Mouse (Mus musculus) forebrain, embryonic 10.5 days (tissue): ENCODE measurements around the gene Zmym6. TPM values are rescaled to one million over a fixed set of nuclear protein-coding genes. Genes with fewer than 3 reads are reported as not detected.

Source experiments
- DNase-seq: peaks from one replicate; pipeline ENCODE4 v3.0.0-alpha.2; 2017; ENCODE audit warnings: low spot score; ENCODE audit errors: extremely low spot score
- H3K27ac ChIP-seq: fragments of 300-500 bp; sonication (generic); 2 replicates; pipeline ENCODE4 v1.5.1; 2016; ENCODE audit warnings: mild to moderate bottlenecking
- H3K27me3 ChIP-seq: fragments of 300-500 bp; sonication (generic); 2 replicates; pipeline ENCODE4 v1.6.1; 2016; ENCODE audit warnings: mild to moderate bottlenecking; ENCODE audit not compliant: poor library complexity, severe bottlenecking
- H3K36me3 ChIP-seq: fragments of 300-500 bp; sonication (generic); replicated peaks from 2 replicates; pipeline ENCODE4 v1.6.1; 2016; ENCODE audit warnings: mild to moderate bottlenecking, moderate library complexity
- H3K4me1 ChIP-seq: fragments of 300-500 bp; sonication (generic); 2 replicates; pipeline ENCODE4 v1.6.1; 2016
- H3K4me3 ChIP-seq: fragments of 300-500 bp; sonication (generic); 2 replicates; pipeline ENCODE4 v1.5.1; 2016; ENCODE audit warnings: mild to moderate bottlenecking, moderate library complexity
- H3K9me3 ChIP-seq: fragments of 300-500 bp; sonication (generic); 2 replicates; pipeline ENCODE4 v1.6.1; 2016; ENCODE audit warnings: mild to moderate bottlenecking, moderate library complexity
- WGBS: fragments of 180-500 bp; shearing (Covaris S2); methylation state at CpG from one replicate; pipeline ENCODE4 v1.1.7; 2016; 5-methylcytosine and 5-hydroxymethylcytosine counted together
- polyA plus RNA-seq: library from polyadenylated mRNA; unstranded; fragments of >200 nt; fragmentation: Nextera tagmentation; extraction: Ambion mirVana; gene quantifications from 2 replicates; pipeline ENCODE4 v1.2.1, GENCODE M21; 2016

Gene Zmym6
- 19.9 and 21.0 TPM in 2 replicates for polyA plus RNA-seq

DNA sequence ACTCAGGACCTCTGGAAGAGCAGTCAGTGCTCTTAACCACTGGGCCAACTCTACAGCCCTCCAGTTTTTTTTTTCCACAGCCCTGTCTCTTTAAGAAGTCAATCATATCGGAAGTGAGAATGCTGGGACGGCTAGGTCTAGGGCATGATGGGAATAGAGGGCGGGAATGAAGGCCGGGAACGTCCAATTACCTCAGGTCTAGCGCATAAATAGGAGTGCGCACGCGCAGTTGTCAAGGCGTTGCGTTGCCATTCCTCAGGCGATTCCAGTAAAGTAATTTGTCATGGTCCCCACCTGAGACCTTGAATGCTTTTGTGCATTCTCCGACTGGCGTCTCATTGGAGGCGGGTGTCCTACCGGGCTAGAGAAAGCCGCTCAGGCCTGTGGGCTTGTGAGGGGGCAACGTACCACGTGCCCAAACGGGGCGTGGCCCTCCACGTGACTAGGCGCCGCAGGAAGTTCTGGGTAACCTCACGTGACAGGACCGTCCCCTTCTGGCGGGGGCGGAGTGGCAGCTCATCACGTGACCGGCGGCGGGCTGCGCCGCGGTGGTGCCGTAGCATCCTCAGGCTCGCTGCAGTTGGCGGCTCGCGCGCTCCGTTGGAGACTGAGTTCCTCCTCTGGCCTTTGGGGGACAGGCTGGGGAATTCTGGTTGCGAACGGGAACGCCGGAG is at the start of gene Zmym6:
TSS of gene Zmym6 (plus strand) at position 509 of the 674 bp plus-strand sequence.
- no peaks in the 10 kb centered on the region for H3K27me3 ChIP-seq
- H3K4me1 ChIP-seq, result peaks cover 8% of the 10 kb centered on the region
- peak; percentile 97 for DNase-seq
- peak within 1 kb of the TSS; percentile 92 for H3K27ac ChIP-seq
- no peaks in the 10 kb centered on the region for H3K36me3 ChIP-seq
- peak within 1 kb of the TSS; percentile 69 for H3K4me3 ChIP-seq
- H3K9me3 ChIP-seq, result no peaks in the 10 kb centered on the region; the same call in 1 of the 2 replicates
- under 1% methylated on average over 46 of the region's 46 CpGs for WGBS

- Histone ChIP-seq H3K27me3 (no peaks in the 10 kb centered on the region), H3K36me3 (peaks cover 99% of the 10 kb centered on the region), H3K4me1 (no peaks in the 10 kb centered on the region), H3K27ac (no peak overlapping the region), H3K4me3 (no peak overlapping the region), H3K9me3 (no peaks in the 10 kb centered on the region)
- no peak for DNase-seq
- 93% methylated on average over 3 of the region's 3 CpGs for WGBS
These were observed 40.0 kb upstream of the Zmym6 start for GRCm38 (mm10) chr4:127037158-127037557.

- no peaks in the 10 kb centered on the region for H3K4me1 ChIP-seq
- H3K27me3 ChIP-seq, result no peaks in the 10 kb centered on the region
- DNase-seq, result no peak
- H3K9me3 ChIP-seq, result no peaks in the 10 kb centered on the region
- peaks cover 97% of the 10 kb centered on the region for H3K36me3 ChIP-seq
- no peak overlapping the region for H3K4me3 ChIP-seq
- WGBS, result 90% methylated on average over 8 of the region's 8 CpGs
- no peak overlapping the region for H3K27ac ChIP-seq
These were observed 39.0 kb upstream of the Zmym6 start for GRCm38 (mm10) chr4:127037908-127038827.

DNA sequence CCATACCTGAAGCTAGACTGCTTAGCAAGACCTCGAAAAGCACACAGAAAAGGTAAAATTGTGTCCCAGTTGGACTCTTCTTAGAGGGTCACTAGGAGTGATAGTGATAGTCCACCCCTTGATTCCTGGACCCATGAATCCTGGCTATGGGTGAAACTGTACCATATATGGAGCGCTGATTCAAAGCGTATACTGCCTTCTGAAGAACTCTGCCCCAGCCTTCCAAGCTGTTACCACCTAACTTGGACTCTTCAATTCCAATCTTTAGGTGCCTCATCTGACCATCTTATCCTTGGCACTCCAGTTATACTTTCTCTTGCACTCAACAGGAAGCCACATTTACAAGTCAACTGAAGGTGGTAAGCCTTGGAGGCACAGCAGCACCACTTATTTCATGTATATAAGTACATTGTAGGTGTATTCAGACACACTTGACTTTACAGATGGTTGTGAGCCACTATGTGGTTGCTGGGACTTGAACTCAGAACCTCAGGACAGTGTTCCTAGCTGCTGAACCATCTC is 38.3 kb upstream of the Zmym6 start:
- Histone ChIP-seq H3K27me3 (no peaks in the 10 kb centered on the region), H3K4me3 (no peak overlapping the region), H3K4me1 (no peaks in the 10 kb centered on the region), H3K27ac (no peak overlapping the region), H3K36me3 (peaks cover 97% of the 10 kb centered on the region), H3K9me3 (no peaks in the 10 kb centered on the region)
- DNase-seq, result no peak
- WGBS, result 89% methylated on average over 3 of the region's 3 CpGs

- DNase-seq, result no peak
- H3K9me3 ChIP-seq, result no peaks in the 10 kb centered on the region
- no peak overlapping the region for H3K27ac ChIP-seq
- H3K4me3 ChIP-seq, result no peak overlapping the region
- no peaks in the 10 kb centered on the region for H3K27me3 ChIP-seq
- peaks cover 97% of the 10 kb centered on the region for H3K36me3 ChIP-seq
- WGBS, result 80% methylated on average over 3 of the region's 3 CpGs
- H3K4me1 ChIP-seq, result no peaks in the 10 kb centered on the region
These were observed 37.2 kb upstream of the Zmym6 start for GRCm38 (mm10) chr4:127039871-127040483.

DNA sequence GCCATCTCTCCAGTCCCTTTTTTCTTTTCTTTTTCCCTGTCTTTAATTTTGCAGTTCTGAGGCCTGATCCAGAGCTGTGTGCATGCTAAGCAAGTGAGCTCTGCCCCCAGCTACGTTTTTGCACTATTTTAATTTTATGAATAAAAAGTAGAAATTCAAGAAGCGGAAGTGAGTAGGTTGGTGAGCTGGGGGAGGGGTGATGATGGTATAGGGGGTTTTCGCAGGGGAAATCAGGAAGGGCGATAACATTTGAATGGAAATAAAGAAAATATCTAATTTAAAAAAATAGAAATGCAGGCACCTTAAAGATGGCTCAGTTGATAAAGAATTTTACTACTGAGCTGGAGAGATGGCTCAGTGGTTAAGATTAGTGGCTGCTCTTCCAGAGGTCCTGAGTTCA is 33.6 kb upstream of the Zmym6 start:
- WGBS, result 90% methylated on average over 4 of the region's 4 CpGs
- Histone ChIP-seq H3K27ac (no peak overlapping the region), H3K36me3 (peaks cover 97% of the 10 kb centered on the region), H3K4me3 (no peak overlapping the region), H3K4me1 (no peaks in the 10 kb centered on the region), H3K27me3 (no peaks in the 10 kb centered on the region), H3K9me3 (no peaks in the 10 kb centered on the region)
- no peak for DNase-seq

DNA sequence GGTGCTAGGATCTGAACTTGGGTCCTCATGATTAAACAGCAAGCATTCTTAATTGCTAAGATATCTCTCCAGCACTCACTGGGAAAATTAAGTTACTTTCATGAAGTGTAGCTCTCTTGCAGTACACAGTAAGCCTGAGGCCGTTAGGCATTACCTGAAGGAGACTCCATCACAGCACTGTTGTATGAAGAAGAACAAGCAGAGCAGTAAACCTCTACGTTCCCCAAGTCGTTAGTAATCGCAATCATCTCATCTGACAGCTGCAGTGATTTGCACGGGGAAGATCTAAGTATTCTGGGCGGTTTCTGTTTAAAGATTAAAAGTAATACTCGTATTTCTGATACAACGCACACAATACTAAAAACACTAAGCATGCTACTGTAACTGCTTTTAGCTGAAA is 26.1 kb upstream of the Zmym6 start:
- Histone ChIP-seq H3K4me1 (no peaks in the 10 kb centered on the region), H3K9me3 (no peaks in the 10 kb centered on the region), H3K36me3 (peaks cover 97% of the 10 kb centered on the region), H3K27me3 (no peaks in the 10 kb centered on the region), H3K27ac (no peak overlapping the region), H3K4me3 (no peak overlapping the region)
- DNase-seq, result no peak
- 90% methylated on average over 8 of the region's 8 CpGs for WGBS

DNA sequence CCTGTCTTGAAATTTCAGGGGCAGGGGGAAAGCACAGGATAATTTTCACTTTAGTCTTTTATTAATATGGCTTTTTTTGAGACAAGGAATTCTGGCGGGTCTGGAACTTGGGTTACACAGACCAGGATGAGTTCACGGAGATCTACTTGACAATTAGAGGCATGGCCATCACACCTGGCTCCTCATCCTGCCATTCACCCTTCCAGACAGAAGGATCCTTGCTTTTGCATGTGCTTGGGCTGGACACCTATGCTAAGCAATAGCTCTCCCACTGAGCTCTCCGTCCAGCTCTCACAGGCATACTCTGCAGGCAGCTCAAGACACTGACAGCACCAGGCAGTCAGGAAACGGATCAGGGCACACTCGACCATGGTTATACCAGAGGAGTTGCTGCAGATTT is 24.1 kb upstream of the Zmym6 start:
- 90% methylated on average over 5 of the region's 5 CpGs for WGBS
- no peaks in the 10 kb centered on the region for H3K4me1 ChIP-seq
- no peak overlapping the region for H3K27ac ChIP-seq
- H3K36me3 ChIP-seq, result peaks cover 96% of the 10 kb centered on the region
- H3K9me3 ChIP-seq, result no peaks in the 10 kb centered on the region
- no peaks in the 10 kb centered on the region for H3K27me3 ChIP-seq
- no peak overlapping the region for H3K4me3 ChIP-seq
- DNase-seq, result no peak

DNA sequence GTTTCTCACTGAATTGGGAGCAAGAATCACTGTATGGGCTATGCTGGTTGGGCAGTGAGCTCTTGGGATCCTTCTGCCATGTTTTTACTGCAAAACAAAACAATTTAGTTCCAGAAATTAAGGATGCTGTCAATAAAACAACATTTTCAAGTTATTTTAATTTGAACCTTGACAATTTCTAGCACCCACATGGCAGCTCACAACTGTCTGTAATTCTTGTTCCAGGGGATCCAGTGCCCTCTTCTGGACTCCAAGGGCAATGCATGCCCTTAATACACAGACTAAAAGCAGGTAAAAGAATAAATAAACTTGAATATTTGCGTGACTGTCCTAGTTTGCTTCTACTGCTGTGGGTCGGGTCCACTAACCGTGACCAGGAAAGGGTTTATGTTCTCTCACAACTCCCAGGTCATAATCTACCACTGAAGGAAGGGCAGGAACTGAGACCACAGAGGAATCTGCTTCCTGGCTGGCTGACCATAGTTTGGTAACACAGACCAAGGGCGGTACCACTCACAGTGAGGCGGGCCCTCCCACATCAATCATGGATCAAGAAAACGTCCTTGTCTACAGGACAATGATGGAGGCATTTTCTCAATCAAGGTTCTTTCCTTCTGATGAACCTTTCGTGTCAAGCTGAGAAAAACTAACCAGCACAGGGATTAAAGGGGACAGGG is 22.5 kb upstream of the Zmym6 start:
- H3K4me1 ChIP-seq, result no peaks in the 10 kb centered on the region
- 81% methylated on average over 7 of the region's 7 CpGs for WGBS
- no peaks in the 10 kb centered on the region for H3K9me3 ChIP-seq
- H3K27ac ChIP-seq, result no peak overlapping the region
- H3K4me3 ChIP-seq, result no peak overlapping the region
- no peak for DNase-seq
- no peaks in the 10 kb centered on the region for H3K27me3 ChIP-seq
- H3K36me3 ChIP-seq, result peaks cover 96% of the 10 kb centered on the region

DNA sequence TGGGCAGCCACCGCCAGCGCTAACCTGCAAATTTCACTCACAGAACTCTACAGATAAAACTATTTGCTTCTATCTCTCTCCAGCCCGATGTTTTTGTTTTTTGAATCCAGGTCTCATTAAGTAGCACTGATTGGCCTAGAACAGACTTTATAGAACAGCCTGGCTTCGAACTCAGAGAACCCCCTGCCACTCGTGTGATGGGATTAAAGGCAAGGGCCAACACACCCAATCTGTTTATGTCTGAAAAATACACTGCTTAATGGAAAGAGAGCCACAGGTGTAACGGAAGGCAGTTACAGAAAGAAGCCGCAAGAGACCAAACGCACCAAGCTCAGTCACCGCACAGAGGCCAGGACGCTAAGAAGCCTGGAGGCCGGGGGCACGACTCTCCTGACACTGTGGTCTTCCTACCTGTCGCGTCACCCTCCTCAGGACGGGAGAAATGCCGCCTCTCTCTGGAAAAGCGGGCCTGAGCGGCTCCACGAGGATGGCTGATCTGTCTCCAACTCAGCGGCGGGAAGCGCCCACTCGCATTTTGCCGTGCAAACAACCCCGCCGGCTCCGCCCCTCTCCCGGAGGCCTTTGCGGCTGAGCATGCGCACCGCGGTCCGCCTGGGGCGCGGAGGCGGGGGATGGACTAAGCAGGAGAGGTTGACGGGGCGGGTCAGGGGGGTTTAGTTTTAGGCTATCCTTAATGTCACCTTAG is 16.4 kb upstream of the Zmym6 start, which contains the start of gene Zmym1:
TSS of gene Zmym1 (minus strand) at position 568 of the 706 bp plus-strand sequence.
- peaks cover 6% of the 10 kb centered on the region for H3K4me1 ChIP-seq
- H3K27ac ChIP-seq, result peak within 1 kb of the TSS; percentile 89
- no peaks in the 10 kb centered on the region for H3K27me3 ChIP-seq
- 1% methylated on average over 38 of the region's 38 CpGs for WGBS
- peak; percentile 86 for DNase-seq
- H3K9me3 ChIP-seq, result no peaks in the 10 kb centered on the region; the same call in 1 of the 2 replicates
- peak within 1 kb of the TSS; percentile 91 for H3K4me3 ChIP-seq
- H3K36me3 ChIP-seq, result peaks cover 39% of the 10 kb centered on the region

DNA sequence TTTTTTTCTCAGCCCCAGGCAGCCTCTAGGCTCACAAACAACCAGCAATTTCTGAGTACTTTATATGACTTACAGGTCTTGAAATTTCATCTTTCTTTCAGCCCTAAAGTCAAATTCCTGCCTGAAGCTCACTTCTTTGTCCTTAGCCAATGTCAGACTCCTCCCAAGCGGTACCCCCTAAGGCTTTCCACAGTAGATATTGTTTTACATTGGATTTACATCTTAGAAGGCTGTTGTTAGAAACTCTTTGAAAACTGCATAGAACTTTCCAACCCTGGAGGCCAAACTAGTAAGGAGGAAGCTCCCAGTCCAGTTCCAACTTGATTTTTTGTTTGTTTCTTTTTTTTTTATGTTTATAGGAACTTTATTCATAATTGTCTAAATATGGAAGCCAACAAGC is 13.1 kb upstream of the Zmym6 start:
- Histone ChIP-seq H3K27ac (no peak overlapping the region), H3K36me3 (peaks cover 7% of the 10 kb centered on the region), H3K9me3 (no peaks in the 10 kb centered on the region; the same call in 1 of the 2 replicates), H3K4me3 (no peak overlapping the region), H3K27me3 (no peaks in the 10 kb centered on the region), H3K4me1 (peaks cover 6% of the 10 kb centered on the region)
- WGBS, result 52% methylated on average over 1 of the region's 1 CpGs
- DNase-seq, result no peak
